Mouse (Mus musculus): ENCODE data around the gene Arhgef33. TPM values are rescaled to one million over a fixed set of nuclear protein-coding genes. Genes with fewer than 3 reads are reported as not detected.

Gene Arhgef33
- polyA plus RNA-seq, 1 experiment from 2014 or later = 2.4 TPM

DNA sequence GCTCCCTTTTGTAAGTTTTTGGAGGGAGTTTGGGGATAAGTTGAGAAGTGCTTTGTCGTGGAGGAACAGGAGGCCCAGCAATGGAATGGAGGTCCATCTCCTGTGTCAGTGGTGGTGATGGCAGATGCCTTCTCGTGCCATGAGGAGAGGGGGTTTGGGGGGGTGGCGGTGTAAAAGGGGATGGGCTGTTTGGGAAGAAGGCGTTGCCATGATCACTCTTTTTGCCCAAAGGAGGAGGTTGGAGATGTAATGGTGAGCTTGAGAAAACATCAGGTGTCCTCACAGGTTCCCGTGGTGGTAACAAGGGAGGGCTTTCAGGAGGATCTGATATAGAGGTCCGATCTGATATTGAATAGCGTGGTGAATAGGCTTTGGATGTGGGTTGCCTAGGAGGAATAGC, 91.0 kb downstream of the Arhgef33 start:
- Histone ChIP-seq H3K36me3 (ENCODE audit: control insufficient read depth, insufficient read depth, low read length) (peaks cover 52% of the 10 kb centered on the region), H3K9me3 (ENCODE audit: control insufficient read depth, low read length) (no peaks in the 10 kb centered on the region), H3K27me3 (ENCODE audit: control insufficient read depth, insufficient read depth, low read length) (no peaks in the 10 kb centered on the region), H3K4me3 (replicated peaks; ENCODE audit: low read depth, low read length) (no peak overlapping the region), H3K27ac (replicated peaks; ENCODE audit: low read depth, low read length) (no peak overlapping the region), H3K4me2 (ENCODE audit: low read length) (no peak overlapping the region), H3K9ac (replicated peaks; ENCODE audit: low read length) (no peak overlapping the region), H3K4me1 (ENCODE audit: control insufficient read depth, insufficient read depth, low read length) (no peaks in the 10 kb centered on the region)
- ATAC-seq (ENCODE audit: low FRiP score, low TSS enrichment) (no peak), DNase-seq (no peak)
- WGBS = 93% methylated on average over 7 of the region's 7 CpGs

DNA sequence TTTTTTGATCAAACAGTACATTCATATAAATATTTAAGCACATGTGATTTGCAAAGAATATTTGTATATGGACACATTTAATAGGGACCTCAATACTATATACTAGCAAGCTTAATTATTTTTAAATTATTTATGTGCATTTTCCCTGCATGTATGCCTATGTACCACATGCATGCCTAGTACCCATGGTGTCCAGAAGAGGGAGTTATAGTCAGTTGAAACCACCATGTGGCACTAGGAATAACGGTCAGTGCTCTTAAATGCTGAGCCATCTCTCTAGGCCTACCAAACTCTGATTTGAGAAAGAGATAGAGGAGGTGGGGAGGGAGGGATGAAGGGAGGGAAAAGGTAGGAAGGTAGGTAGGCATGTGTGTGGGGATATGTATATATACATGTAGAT, 104.0 kb downstream of the Arhgef33 start:
- Histone ChIP-seq H3K4me3 (replicated peaks; ENCODE audit: low read depth, low read length) (no peak overlapping the region), H3K9me3 (ENCODE audit: control insufficient read depth, low read length) (no peaks in the 10 kb centered on the region), H3K9ac (replicated peaks; ENCODE audit: low read length) (no peak overlapping the region), H3K27ac (replicated peaks; ENCODE audit: low read depth, low read length) (no peak overlapping the region), H3K27me3 (ENCODE audit: control insufficient read depth, insufficient read depth, low read length) (no peaks in the 10 kb centered on the region), H3K4me2 (ENCODE audit: low read length) (no peak overlapping the region), H3K36me3 (ENCODE audit: control insufficient read depth, insufficient read depth, low read length) (peaks cover 87% of the 10 kb centered on the region), H3K4me1 (ENCODE audit: control insufficient read depth, insufficient read depth, low read length) (no peaks in the 10 kb centered on the region)
- DNase-seq (peak; percentile 22), ATAC-seq (ENCODE audit: low FRiP score, low TSS enrichment) (no peak; the same call in 1 of the 2 replicates)
- 70% methylated on average over 1 of the region's 1 CpGs for WGBS

DNA sequence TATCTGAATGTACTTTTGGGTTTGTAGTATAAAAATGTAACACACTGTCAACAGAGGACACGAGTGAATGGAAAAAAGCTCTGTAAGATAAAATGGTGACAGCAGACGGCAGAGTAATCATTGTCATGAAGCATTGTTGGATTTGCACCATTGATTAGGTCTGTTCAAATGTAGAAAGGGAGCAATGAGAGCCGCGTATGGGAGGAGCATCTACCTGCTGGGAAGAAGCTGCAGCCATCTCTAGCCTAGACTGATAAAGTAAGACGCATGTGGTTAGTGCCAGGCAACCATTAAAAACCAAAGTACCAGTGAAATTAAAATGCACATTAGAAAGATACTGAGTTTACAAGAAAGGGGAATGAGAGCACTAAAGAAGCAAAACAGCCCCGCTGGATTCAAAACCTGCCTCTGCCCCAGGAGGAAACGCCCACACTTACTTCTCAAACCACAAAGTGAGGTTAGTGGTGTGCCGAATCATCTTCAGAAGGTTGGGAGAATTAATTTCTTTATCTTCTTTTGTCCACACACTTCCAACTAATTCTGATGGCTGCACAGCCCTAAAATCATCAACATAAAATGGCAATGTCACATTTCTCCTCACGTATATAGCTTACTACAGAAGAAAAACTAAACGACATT, 111.5 kb downstream of the Arhgef33 start:
- H3K27ac ChIP-seq (replicated peaks; ENCODE audit: low read depth, low read length) = no peak overlapping the region
- peaks cover 71% of the 10 kb centered on the region for H3K36me3 ChIP-seq (ENCODE audit: control insufficient read depth, insufficient read depth, low read length)
- H3K9me3 ChIP-seq (ENCODE audit: control insufficient read depth, low read length) = no peaks in the 10 kb centered on the region
- DNase-seq (no peak), ATAC-seq (ENCODE audit: low FRiP score, low TSS enrichment) (no peak)
- no peak overlapping the region for H3K4me3 ChIP-seq (replicated peaks; ENCODE audit: low read depth, low read length)
- no peak overlapping the region for H3K9ac ChIP-seq (replicated peaks; ENCODE audit: low read length)
- H3K4me1 ChIP-seq (ENCODE audit: control insufficient read depth, insufficient read depth, low read length) = no peaks in the 10 kb centered on the region
- 88% methylated on average over 10 of the region's 10 CpGs for WGBS
- no peak overlapping the region for H3K4me2 ChIP-seq (ENCODE audit: low read length)
- no peaks in the 10 kb centered on the region for H3K27me3 ChIP-seq (ENCODE audit: control insufficient read depth, insufficient read depth, low read length)

DNA sequence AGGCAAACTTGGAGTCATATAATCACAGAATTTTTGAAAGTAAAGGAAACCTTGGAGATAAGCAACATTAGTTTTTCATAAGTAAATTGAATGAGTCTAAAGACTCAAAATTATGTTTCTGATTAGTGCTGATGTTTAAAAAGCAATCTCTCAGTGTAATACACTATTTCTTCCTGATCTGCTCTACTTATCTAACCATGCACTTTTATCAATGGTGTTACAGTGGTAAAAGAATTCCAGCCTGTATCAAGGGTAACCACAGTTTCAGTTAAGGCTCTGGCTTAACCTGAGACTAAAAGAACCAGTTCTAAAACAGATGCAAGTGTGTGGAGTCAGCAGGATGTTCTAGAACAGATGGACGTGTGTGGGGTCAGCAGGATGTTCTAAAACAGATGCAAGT, 113.8 kb downstream of the Arhgef33 start:
- H3K27me3 ChIP-seq (ENCODE audit: control insufficient read depth, insufficient read depth, low read length) = no peaks in the 10 kb centered on the region
- no peak for ATAC-seq (ENCODE audit: low FRiP score, low TSS enrichment)
- H3K9me3 ChIP-seq (ENCODE audit: control insufficient read depth, low read length) = no peaks in the 10 kb centered on the region
- no peak for DNase-seq
- no peak overlapping the region for H3K9ac ChIP-seq (replicated peaks; ENCODE audit: low read length)
- WGBS = 100% methylated on average over 1 of the region's 1 CpGs
- H3K4me1 ChIP-seq (ENCODE audit: control insufficient read depth, insufficient read depth, low read length) = no peaks in the 10 kb centered on the region
- no peak overlapping the region for H3K4me3 ChIP-seq (replicated peaks; ENCODE audit: low read depth, low read length)
- H3K36me3 ChIP-seq (ENCODE audit: control insufficient read depth, insufficient read depth, low read length) = peaks cover 54% of the 10 kb centered on the region
- H3K4me2 ChIP-seq (ENCODE audit: low read length) = no peak overlapping the region
- H3K27ac ChIP-seq (replicated peaks; ENCODE audit: low read depth, low read length) = no peak overlapping the region

DNA sequence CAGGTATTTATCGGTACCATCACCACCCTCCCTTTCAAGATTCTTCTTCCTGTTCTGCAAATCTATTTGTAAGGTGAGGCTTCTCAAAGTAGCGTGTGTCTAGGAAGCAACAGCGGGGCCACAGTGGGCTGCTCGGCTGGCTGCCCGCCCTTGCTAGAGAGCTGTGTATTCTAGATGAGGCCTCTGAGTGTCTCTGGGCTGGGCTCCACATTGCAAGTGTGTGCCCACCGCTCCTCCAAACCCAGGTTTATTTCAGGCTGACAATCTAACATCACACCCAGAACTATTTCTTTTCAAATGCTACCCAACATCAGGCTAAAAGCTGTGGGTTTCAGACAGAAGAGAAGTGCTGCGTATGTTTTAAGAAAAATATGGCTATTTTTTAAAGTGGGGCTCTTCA, 119.0 kb downstream of the Arhgef33 start:
- Histone ChIP-seq H3K9ac (replicated peaks; ENCODE audit: low read length) (no peak overlapping the region), H3K9me3 (ENCODE audit: control insufficient read depth, low read length) (no peaks in the 10 kb centered on the region), H3K36me3 (ENCODE audit: control insufficient read depth, insufficient read depth, low read length) (peaks cover 22% of the 10 kb centered on the region), H3K4me3 (replicated peaks; ENCODE audit: low read depth, low read length) (no peak overlapping the region), H3K27ac (replicated peaks; ENCODE audit: low read depth, low read length) (no peak overlapping the region), H3K4me2 (ENCODE audit: low read length) (no peak overlapping the region), H3K4me1 (ENCODE audit: control insufficient read depth, insufficient read depth, low read length) (no peaks in the 10 kb centered on the region), H3K27me3 (ENCODE audit: control insufficient read depth, insufficient read depth, low read length) (no peaks in the 10 kb centered on the region)
- 89% methylated on average over 7 of the region's 7 CpGs for WGBS
- no peak for ATAC-seq (ENCODE audit: low FRiP score, low TSS enrichment)
- DNase-seq = no peak

DNA sequence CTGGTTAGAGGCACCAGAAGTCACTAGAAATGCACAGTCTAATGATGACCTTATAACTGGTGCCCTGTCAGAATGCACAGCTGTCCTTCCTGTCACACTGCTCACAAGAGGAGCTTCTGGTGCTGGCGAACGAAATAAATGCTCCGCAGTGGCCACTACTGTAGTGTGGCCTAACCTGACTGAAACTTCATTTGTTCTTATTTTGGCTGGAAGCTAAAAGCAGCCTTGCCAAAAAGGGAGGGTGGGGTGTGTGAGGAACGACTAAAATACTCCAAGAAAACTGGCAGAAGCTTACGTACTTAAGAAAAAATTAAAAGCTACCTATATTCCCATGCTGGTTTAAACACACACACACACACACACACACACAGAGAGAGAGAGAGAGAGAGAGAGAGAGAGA, 119.7 kb downstream of the Arhgef33 start:
- no peak overlapping the region for H3K9ac ChIP-seq (replicated peaks; ENCODE audit: low read length)
- no peak overlapping the region for H3K4me3 ChIP-seq (replicated peaks; ENCODE audit: low read depth, low read length)
- no peaks in the 10 kb centered on the region for H3K4me1 ChIP-seq (ENCODE audit: control insufficient read depth, insufficient read depth, low read length)
- H3K9me3 ChIP-seq (ENCODE audit: control insufficient read depth, low read length) = no peaks in the 10 kb centered on the region
- H3K27ac ChIP-seq (replicated peaks; ENCODE audit: low read depth, low read length) = no peak overlapping the region
- peaks cover 23% of the 10 kb centered on the region for H3K36me3 ChIP-seq (ENCODE audit: control insufficient read depth, insufficient read depth, low read length)
- no peaks in the 10 kb centered on the region for H3K27me3 ChIP-seq (ENCODE audit: control insufficient read depth, insufficient read depth, low read length)
- no peak overlapping the region for H3K4me2 ChIP-seq (ENCODE audit: low read length)
- 80% methylated on average over 5 of the region's 5 CpGs for WGBS
- DNase-seq (no peak), ATAC-seq (ENCODE audit: low FRiP score, low TSS enrichment) (no peak)

DNA sequence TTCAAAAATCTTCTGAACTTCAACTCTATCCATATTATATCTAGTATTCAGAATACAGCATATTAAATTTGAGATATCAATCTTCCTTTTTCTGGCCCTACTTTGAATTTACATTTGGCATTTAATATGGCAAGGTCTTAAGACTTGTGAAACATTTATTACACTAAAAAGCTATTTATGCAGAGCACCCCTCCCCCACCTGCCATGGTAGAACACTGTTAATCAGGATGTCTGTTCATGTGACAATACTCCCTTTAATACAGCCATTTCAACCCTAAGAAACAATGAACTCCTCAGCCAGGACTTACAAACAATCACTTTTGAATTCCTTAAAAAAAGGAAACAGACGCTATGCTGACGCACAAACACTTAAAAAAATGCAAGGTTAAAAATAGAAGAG, 120.8 kb downstream of the Arhgef33 start:
- H3K27me3 ChIP-seq (ENCODE audit: control insufficient read depth, insufficient read depth, low read length) = no peaks in the 10 kb centered on the region
- no peak overlapping the region for H3K27ac ChIP-seq (replicated peaks; ENCODE audit: low read depth, low read length)
- ATAC-seq (ENCODE audit: low FRiP score, low TSS enrichment) = no peak
- DNase-seq = peak; percentile 7
- H3K9me3 ChIP-seq (ENCODE audit: control insufficient read depth, low read length) = no peaks in the 10 kb centered on the region
- no peak overlapping the region for H3K4me3 ChIP-seq (replicated peaks; ENCODE audit: low read depth, low read length)
- H3K9ac ChIP-seq (replicated peaks; ENCODE audit: low read length) = no peak overlapping the region
- H3K4me1 ChIP-seq (ENCODE audit: control insufficient read depth, insufficient read depth, low read length) = no peaks in the 10 kb centered on the region
- WGBS = 57% methylated on average over 2 of the region's 2 CpGs
- no peak overlapping the region for H3K4me2 ChIP-seq (ENCODE audit: low read length)
- H3K36me3 ChIP-seq (ENCODE audit: control insufficient read depth, insufficient read depth, low read length) = peaks cover 22% of the 10 kb centered on the region

DNA sequence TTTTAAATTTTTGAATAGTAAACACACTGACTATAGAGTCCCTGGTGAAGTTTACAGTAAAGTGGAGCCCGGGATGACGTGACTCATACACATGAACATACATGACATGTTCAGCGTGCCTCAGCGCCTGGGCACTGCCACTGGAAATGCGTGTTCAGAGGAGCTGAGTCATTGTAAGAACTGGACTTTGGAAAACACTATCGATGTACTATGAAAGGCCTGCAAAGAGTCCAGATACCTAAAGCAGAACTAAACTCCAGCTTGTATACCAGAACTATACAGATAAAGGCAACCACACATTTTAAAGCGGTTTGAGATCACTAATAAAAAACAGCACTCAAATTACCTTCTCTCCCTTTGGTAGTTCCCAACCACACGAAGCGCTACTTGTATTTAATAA, 124.8 kb downstream of the Arhgef33 start:
- no peak overlapping the region for H3K9ac ChIP-seq (replicated peaks; ENCODE audit: low read length)
- WGBS = 97% methylated on average over 9 of the region's 9 CpGs
- no peak overlapping the region for H3K27ac ChIP-seq (replicated peaks; ENCODE audit: low read depth, low read length)
- no peak overlapping the region for H3K4me3 ChIP-seq (replicated peaks; ENCODE audit: low read depth, low read length)
- peaks cover 43% of the 10 kb centered on the region for H3K36me3 ChIP-seq (ENCODE audit: control insufficient read depth, insufficient read depth, low read length)
- no peaks in the 10 kb centered on the region for H3K27me3 ChIP-seq (ENCODE audit: control insufficient read depth, insufficient read depth, low read length)
- DNase-seq = no peak
- no peaks in the 10 kb centered on the region for H3K4me1 ChIP-seq (ENCODE audit: control insufficient read depth, insufficient read depth, low read length)
- no peaks in the 10 kb centered on the region for H3K9me3 ChIP-seq (ENCODE audit: control insufficient read depth, low read length)
- ATAC-seq (ENCODE audit: low FRiP score, low TSS enrichment) = no peak
- no peak overlapping the region for H3K4me2 ChIP-seq (ENCODE audit: low read length)

DNA sequence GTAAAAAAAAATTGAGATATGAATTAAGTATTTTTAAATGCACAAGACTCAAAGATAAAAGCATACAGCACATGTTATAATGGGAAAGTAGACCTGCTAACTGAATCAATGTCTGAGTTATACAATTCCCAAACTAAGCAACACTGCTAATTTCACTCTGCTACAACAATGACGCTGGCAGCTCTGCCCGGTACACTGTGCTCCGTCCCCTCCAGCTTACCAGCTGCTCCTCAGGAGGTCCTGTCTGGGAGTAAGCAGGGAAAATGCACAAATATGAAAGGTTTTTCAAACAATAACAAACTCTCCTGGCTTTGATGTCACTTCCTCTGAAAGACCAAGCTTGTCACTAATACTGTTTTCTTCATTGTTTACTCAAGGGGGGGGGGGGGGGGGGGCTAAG, 127.2 kb downstream of the Arhgef33 start:
- Histone ChIP-seq H3K9ac (replicated peaks; ENCODE audit: low read length) (no peak overlapping the region), H3K4me3 (replicated peaks; ENCODE audit: low read depth, low read length) (no peak overlapping the region), H3K27me3 (ENCODE audit: control insufficient read depth, insufficient read depth, low read length) (no peaks in the 10 kb centered on the region), H3K4me1 (ENCODE audit: control insufficient read depth, insufficient read depth, low read length) (no peaks in the 10 kb centered on the region), H3K36me3 (ENCODE audit: control insufficient read depth, insufficient read depth, low read length) (peaks cover 54% of the 10 kb centered on the region), H3K27ac (replicated peaks; ENCODE audit: low read depth, low read length) (no peak overlapping the region), H3K9me3 (ENCODE audit: control insufficient read depth, low read length) (no peaks in the 10 kb centered on the region), H3K4me2 (ENCODE audit: low read length) (no peak overlapping the region)
- no peak for ATAC-seq (ENCODE audit: low FRiP score, low TSS enrichment)
- WGBS = 70% methylated on average over 3 of the region's 3 CpGs
- no peak for DNase-seq
